Mouse (Mus musculus) thymus, adult 18-20 months (tissue): ENCODE results near the gene Gm10324.
"Not testable (repeated sequence)": the region's sequence is repeated elsewhere in the genome, so short reads cannot be mapped to it uniquely, and the experiment has no call there.

Source experiments
- DNase-seq, 2 experiments: peaks; one replicate each; pipeline ENCODE4 v3.0.0; 2022; ENCODE audit warnings: mixed read lengths in 2 of 2

Gene Gm10324

GRCm38 (mm10) chr13:66119247-66119646 is at the start of gene Gm10324:
Gm10324 (plus strand) TSS chr13:66119547.
- DNase-seq = not testable (repeated sequence)
